Mouse (Mus musculus) heart, adult 11 months (tissue): ENCODE measurements around the gene Gm21987.
A peak's percentile ranks its signal among the peaks of the same experiment; 100 is the strongest.

Experiments
- DNase-seq: peaks from one replicate; pipeline ENCODE4 v3.0.0; 2022

Gm21987 gene

GRCm38 (mm10) chr16:38399076-38399475 is 52.2 kb downstream of the Gm21987 start:
- no peak for DNase-seq

GRCm38 (mm10) chr16:38399531-38400231 is 52.8 kb downstream of the Gm21987 start:
- DNase-seq, result peak; percentile 98

- DNase-seq, result peak; percentile 90
Observed at GRCm38 (mm10) chr16:38400311-38400960, 53.6 kb downstream of the Gm21987 start.

- DNase-seq, result peak; percentile 83
Observed at GRCm38 (mm10) chr16:38401468-38401867, 54.6 kb downstream of the Gm21987 start.

- DNase-seq, result peak; percentile 87
Observed at GRCm38 (mm10) chr16:38403639-38404038, 56.8 kb downstream of the Gm21987 start.

- peak; percentile 74 for DNase-seq
Observed at GRCm38 (mm10) chr16:38406293-38406692, 59.5 kb downstream of the Gm21987 start.

- DNase-seq, result peak; percentile 82
Observed at GRCm38 (mm10) chr16:38406708-38407107, 59.9 kb downstream of the Gm21987 start.

GRCm38 (mm10) chr16:38407584-38407983 is 60.7 kb downstream of the Gm21987 start:
- no peak for DNase-seq

GRCm38 (mm10) chr16:38408416-38408815 is 61.6 kb downstream of the Gm21987 start:
- no peak for DNase-seq
